Mouse (Mus musculus) forebrain, embryonic 10.5 days (tissue): ENCODE data around the gene Zkscan6. TPM values are rescaled to one million over a fixed set of nuclear protein-coding genes. Genes with fewer than 3 reads are reported as not detected.

Experiments used
- DNase-seq: peaks from one replicate; pipeline ENCODE4 v3.0.0-alpha.2; 2017; ENCODE audit warnings: low spot score; ENCODE audit errors: extremely low spot score
- H3K27ac ChIP-seq: fragments of 300-500 bp; sonication (generic); 2 replicates; pipeline ENCODE4 v1.5.1; 2016; ENCODE audit warnings: mild to moderate bottlenecking
- H3K27me3 ChIP-seq: fragments of 300-500 bp; sonication (generic); 2 replicates; pipeline ENCODE4 v1.6.1; 2016; ENCODE audit warnings: mild to moderate bottlenecking; ENCODE audit not compliant: poor library complexity, severe bottlenecking
- H3K36me3 ChIP-seq: fragments of 300-500 bp; sonication (generic); replicated peaks from 2 replicates; pipeline ENCODE4 v1.6.1; 2016; ENCODE audit warnings: mild to moderate bottlenecking, moderate library complexity
- H3K4me1 ChIP-seq: fragments of 300-500 bp; sonication (generic); 2 replicates; pipeline ENCODE4 v1.6.1; 2016
- H3K4me3 ChIP-seq: fragments of 300-500 bp; sonication (generic); 2 replicates; pipeline ENCODE4 v1.5.1; 2016; ENCODE audit warnings: mild to moderate bottlenecking, moderate library complexity
- H3K9me3 ChIP-seq: fragments of 300-500 bp; sonication (generic); 2 replicates; pipeline ENCODE4 v1.6.1; 2016; ENCODE audit warnings: mild to moderate bottlenecking, moderate library complexity
- WGBS: fragments of 180-500 bp; shearing (Covaris S2); methylation state at CpG from one replicate; pipeline ENCODE4 v1.1.7; 2016; 5-methylcytosine and 5-hydroxymethylcytosine counted together
- polyA plus RNA-seq: library from polyadenylated mRNA; unstranded; fragments of >200 nt; fragmentation: Nextera tagmentation; extraction: Ambion mirVana; gene quantifications from 2 replicates; pipeline ENCODE4 v1.2.1, GENCODE M21; 2016

Zkscan6 gene
- polyA plus RNA-seq, 1 experiment from 2014 or later = 11.5 TPM

DNA sequence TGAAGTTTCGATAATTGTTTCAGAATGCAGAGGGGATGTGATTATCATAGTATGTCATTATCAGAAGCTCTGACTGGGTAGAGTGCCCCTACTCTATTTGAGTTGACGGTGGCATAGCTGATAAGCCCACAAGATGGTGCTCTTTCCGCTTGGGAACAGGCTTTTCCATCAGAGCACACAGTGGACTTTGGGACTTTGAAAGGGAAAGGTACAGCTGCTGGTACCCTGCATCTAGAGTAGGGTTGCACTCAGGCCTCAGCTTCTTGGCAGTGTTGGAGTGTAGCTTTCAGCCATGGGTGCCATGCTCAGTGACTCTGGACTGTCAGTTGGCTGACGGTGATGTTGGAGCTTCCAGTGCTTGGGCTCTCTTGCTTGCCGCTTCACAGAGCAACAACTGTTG, 13.3 kb downstream of the Zkscan6 start:
- no peak overlapping the region for H3K4me3 ChIP-seq
- H3K27me3 ChIP-seq = no peaks in the 10 kb centered on the region
- DNase-seq = no peak
- H3K27ac ChIP-seq = no peak overlapping the region
- H3K36me3 ChIP-seq = peaks cover 58% of the 10 kb centered on the region
- WGBS = 76% methylated on average over 5 of the region's 5 CpGs
- peaks cover 4% of the 10 kb centered on the region; the same call in 1 of the 2 replicates for H3K4me1 ChIP-seq
- no peaks in the 10 kb centered on the region for H3K9me3 ChIP-seq

DNA sequence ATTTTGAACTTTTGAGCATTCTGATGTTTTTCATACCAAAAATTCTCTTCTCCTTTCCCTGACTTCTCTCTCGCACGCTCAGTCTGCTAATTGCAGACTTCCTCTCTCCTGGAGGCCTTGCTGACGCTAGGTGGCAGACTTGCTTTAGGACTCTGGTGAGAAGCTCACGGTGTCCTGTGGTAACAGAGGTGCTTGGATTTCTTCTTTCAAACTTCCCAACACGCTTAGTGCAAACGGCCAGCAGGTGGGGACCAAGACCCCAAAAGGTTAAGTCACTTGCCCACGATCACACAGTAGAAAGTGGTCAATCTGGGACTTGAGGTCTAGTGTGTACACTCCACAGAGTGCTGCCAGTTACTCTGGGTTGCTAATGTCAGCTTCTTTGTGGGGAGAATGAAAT, 13.9 kb downstream of the Zkscan6 start:
- Histone ChIP-seq H3K4me1 (peaks cover 4% of the 10 kb centered on the region; the same call in 1 of the 2 replicates), H3K27me3 (no peaks in the 10 kb centered on the region), H3K4me3 (no peak overlapping the region), H3K36me3 (peaks cover 54% of the 10 kb centered on the region), H3K9me3 (no peaks in the 10 kb centered on the region), H3K27ac (no peak overlapping the region)
- 13% methylated on average over 7 of the region's 7 CpGs for WGBS
- peak; percentile 57 for DNase-seq

- DNase-seq = no peak
- Histone ChIP-seq H3K4me1 (no peaks in the 10 kb centered on the region), H3K27me3 (no peaks in the 10 kb centered on the region), H3K36me3 (peaks cover 67% of the 10 kb centered on the region), H3K9me3 (no peaks in the 10 kb centered on the region), H3K4me3 (no peak overlapping the region), H3K27ac (no peak overlapping the region)
- WGBS = 97% methylated on average over 3 of the region's 3 CpGs
These were observed 17.6 kb downstream of the Zkscan6 start for GRCm38 (mm10) chr11:65824556-65824955.

DNA sequence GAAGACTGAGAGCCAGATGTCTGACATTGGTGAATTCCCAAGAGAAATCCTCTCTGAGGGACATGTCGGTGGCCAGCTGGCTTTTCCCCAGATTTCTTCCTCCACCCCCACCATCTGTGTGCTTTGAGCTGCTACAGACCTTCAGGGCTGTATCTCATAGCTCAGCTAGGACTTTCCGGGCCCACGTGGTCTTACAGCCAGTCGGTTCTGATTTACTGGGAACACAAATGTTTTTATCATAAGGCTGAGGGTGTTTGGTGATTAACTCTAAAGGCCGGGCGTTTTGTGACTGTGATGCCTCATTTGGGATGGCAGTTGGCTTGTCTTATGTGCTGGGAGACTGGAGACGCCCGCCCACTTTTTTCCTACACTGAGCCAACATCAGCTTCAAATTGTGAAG, 32.0 kb downstream of the Zkscan6 start:
- Histone ChIP-seq H3K9me3 (no peaks in the 10 kb centered on the region), H3K27me3 (no peaks in the 10 kb centered on the region), H3K36me3 (no peaks in the 10 kb centered on the region), H3K4me3 (no peak overlapping the region), H3K4me1 (no peaks in the 10 kb centered on the region), H3K27ac (no peak overlapping the region)
- no peak for DNase-seq
- 88% methylated on average over 8 of the region's 8 CpGs for WGBS

DNA sequence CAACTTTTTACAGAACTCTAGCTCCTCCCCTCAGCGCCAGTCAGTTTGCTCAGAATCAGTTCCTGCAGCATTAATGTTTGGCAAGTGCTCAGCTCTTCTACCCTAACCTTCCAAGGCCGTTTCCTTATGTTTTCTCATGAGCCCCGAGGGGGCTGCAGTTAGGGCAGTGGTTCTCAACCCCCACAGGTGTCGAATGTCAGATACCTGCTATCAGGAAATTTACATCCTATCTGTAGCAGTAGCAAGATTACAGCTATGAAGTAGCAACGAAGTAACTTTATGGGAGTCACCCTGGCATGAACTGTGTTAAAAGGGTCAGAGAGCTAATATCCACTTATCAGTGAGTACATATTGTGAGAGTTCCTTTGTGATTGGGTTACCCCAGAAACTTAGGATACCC, 39.5 kb downstream of the Zkscan6 start:
- Histone ChIP-seq H3K9me3 (no peaks in the 10 kb centered on the region), H3K27me3 (no peaks in the 10 kb centered on the region), H3K4me1 (no peaks in the 10 kb centered on the region), H3K36me3 (no peaks in the 10 kb centered on the region), H3K4me3 (no peak overlapping the region), H3K27ac (no peak overlapping the region)
- DNase-seq = no peak
- WGBS = 81% methylated on average over 5 of the region's 5 CpGs

DNA sequence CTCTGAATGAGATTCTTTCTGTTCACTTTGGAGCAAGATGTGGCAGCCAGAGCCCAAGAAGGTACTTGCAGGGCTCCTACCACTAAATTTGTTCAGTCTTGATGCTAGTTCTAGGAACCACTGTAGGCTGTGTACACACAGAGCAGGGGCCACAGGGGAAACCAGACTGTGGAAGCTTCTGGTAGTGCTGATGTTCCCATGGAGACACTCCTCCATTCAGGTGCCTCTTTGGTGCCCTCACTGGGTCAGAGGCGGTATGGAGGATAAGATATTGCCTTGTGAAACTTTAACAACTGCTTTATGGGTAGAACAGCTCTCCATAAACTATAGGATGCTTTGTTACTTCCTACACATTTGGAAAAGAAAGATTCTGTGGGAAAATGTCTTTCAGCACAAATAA, 45.1 kb downstream of the Zkscan6 start:
- 24% methylated on average over 1 of the region's 1 CpGs for WGBS
- H3K36me3 ChIP-seq = no peaks in the 10 kb centered on the region
- no peaks in the 10 kb centered on the region for H3K9me3 ChIP-seq
- H3K4me3 ChIP-seq = no peak overlapping the region
- peaks cover 6% of the 10 kb centered on the region; the same call in 1 of the 2 replicates for H3K4me1 ChIP-seq
- no peaks in the 10 kb centered on the region for H3K27me3 ChIP-seq
- DNase-seq = no peak
- no peak overlapping the region for H3K27ac ChIP-seq

GRCm38 (mm10) chr11:65861476-65861875, 54.5 kb downstream of the Zkscan6 start:
- Histone ChIP-seq H3K9me3 (no peaks in the 10 kb centered on the region), H3K36me3 (no peaks in the 10 kb centered on the region), H3K27me3 (no peaks in the 10 kb centered on the region), H3K27ac (no peak overlapping the region), H3K4me3 (no peak overlapping the region), H3K4me1 (no peaks in the 10 kb centered on the region)
- DNase-seq = no peak
- 44% methylated on average over 4 of the region's 4 CpGs for WGBS

GRCm38 (mm10) chr11:65877146-65877775, 70.3 kb downstream of the Zkscan6 start:
- Histone ChIP-seq H3K27me3 (peaks cover 47% of the 10 kb centered on the region), H3K27ac (no peak overlapping the region), H3K4me1 (peaks cover 18% of the 10 kb centered on the region), H3K4me3 (no peak overlapping the region), H3K36me3 (no peaks in the 10 kb centered on the region), H3K9me3 (no peaks in the 10 kb centered on the region)
- WGBS = 36% methylated on average over 1 of the region's 1 CpGs
- DNase-seq = peak; percentile 17

Other genes starting within 250 kb of the Zkscan6 start
- gene Map2k4, start 18.9 kb upstream of the Zkscan6 start, polyA plus RNA-seq = 65.8 and 67.8 TPM in 2 replicates